Mouse (Mus musculus) layer of hippocampus, postnatal 14 days (tissue): Measurements from ENCODE around the gene Bhlhe23. TPM values are rescaled to one million over a fixed set of nuclear protein-coding genes. Genes with fewer than 3 reads are reported as not detected.

ENCODE experiments used
- DNase-seq, 2 experiments: peaks; one replicate each; pipeline ENCODE4 v3.0.0; 2021 to 2022; ENCODE audit warnings: low spot score in 2 of 2, mixed read lengths in 1 of 2
- total RNA-seq, 2 experiments: library from RNA; stranded (reverse); gene quantifications; 2 replicates each; pipeline ENCODE4 v1.2.3; 2021

Gene Bhlhe23
- total RNA-seq, 2 experiments from 2014 or later, result 0.14 to 0.25 TPM

GRCm38 (mm10) chr2:180725856-180726629 is 50.7 kb downstream of the Bhlhe23 start:
- DNase-seq, result no peak

- no peak for DNase-seq
Measured at GRCm38 (mm10) chr2:180725414-180725778, 51.3 kb downstream of the Bhlhe23 start.

- no peak for DNase-seq
Measured at GRCm38 (mm10) chr2:180724585-180725413, 51.9 kb downstream of the Bhlhe23 start, which contains the start of gene Slc17a9. TSS of gene Slc17a9 (plus strand) at chr2:180725263.

Other genes starting within 250 kb of the Bhlhe23 start
- gene Mrgbp, start 195.6 kb downstream of the Bhlhe23 start, total RNA-seq, result 10 to 100 TPM; 19.9 to 21.1 TPM
- 10 to 100 TPM; 63.3 to 65.1 TPM for gene Ogfr, start 187.7 kb downstream of the Bhlhe23 start, total RNA-seq
- gene Col9a3, start 179.1 kb downstream of the Bhlhe23 start, total RNA-seq, result 10 to 100 TPM; 33.3 to 56.0 TPM
- gene Tcfl5, start 134.2 kb downstream of the Bhlhe23 start, total RNA-seq, result 1 to 10 TPM; 1.2 to 2.0 TPM
- gene Dido1, start 66.9 kb downstream of the Bhlhe23 start, total RNA-seq, result 10 to 100 TPM; 54.2 to 56.9 TPM
- 10 to 100 TPM; 60.5 to 62.0 TPM for gene Gid8, start 66.8 kb downstream of the Bhlhe23 start, total RNA-seq
- gene Slc17a9, start 51.6 kb downstream of the Bhlhe23 start, total RNA-seq, result under 1 TPM; 0.28 to 0.67 TPM
- gene Ythdf1, start 144.0 kb upstream of the Bhlhe23 start, total RNA-seq, result 10 to 100 TPM; 63.5 to 65.7 TPM
- gene Birc7, start 152.1 kb upstream of the Bhlhe23 start, total RNA-seq, result not detected
- 10 to 100 TPM; 56.1 to 56.9 TPM for gene Nkain4, start 177.8 kb upstream of the Bhlhe23 start, total RNA-seq
- 100 to 1,000 TPM; 126 to 127 TPM for gene Arfgap1, start 190.3 kb upstream of the Bhlhe23 start, total RNA-seq
- gene Col20a1, start 209.6 kb upstream of the Bhlhe23 start, total RNA-seq, result 1 to 10 TPM; 1.5 to 2.6 TPM